Mouse (Mus musculus) myocyte (in vitro differentiated cells): ENCODE results near the gene Dbt. TPM values are rescaled to one million over a fixed set of nuclear protein-coding genes. Genes with fewer than 3 reads are reported as not detected.

ENCODE experiments used
- H3K27me3 ChIP-seq: one replicate; pipeline ENCODE4 v1.6.1; 2011; ENCODE audit not compliant: control insufficient read depth, insufficient read depth, insufficient read length
- H3K36me3 ChIP-seq: one replicate; pipeline ENCODE4 v1.6.1; 2011; ENCODE audit not compliant: control insufficient read depth, insufficient read depth
- H3K4me2 ChIP-seq: one replicate; pipeline ENCODE4 v1.6.1; 2011; ENCODE audit warnings: low read depth, control low read depth
- H3K4me3 ChIP-seq: one replicate; pipeline ENCODE4 v1.5.1; 2011; ENCODE audit warnings: mild to moderate bottlenecking, control low read depth, moderate library complexity
- H3K79me2 ChIP-seq: one replicate; pipeline ENCODE4 v1.6.1; 2011; ENCODE audit not compliant: control insufficient read depth, insufficient read depth
- H3ac ChIP-seq: one replicate; pipeline ENCODE4 v1.6.1; 2011; ENCODE audit not compliant: control insufficient read depth, insufficient read length
- CEBPB ChIP-seq: IDR thresholded peaks from 2 replicates; pipeline ENCODE4 v1.6.1; 2011; ENCODE audit warnings: mild to moderate bottlenecking, moderate library complexity; ENCODE audit not compliant: poor library complexity, insufficient read depth, severe bottlenecking
- E2F4 ChIP-seq: IDR thresholded peaks from one replicate; pipeline ENCODE4 v1.6.1; 2011; ENCODE audit warnings: mild to moderate bottlenecking, control low read depth, moderate library complexity; ENCODE audit not compliant: insufficient read depth
- MAX ChIP-seq: IDR thresholded peaks from one replicate; pipeline ENCODE4 v1.6.1; 2011; ENCODE audit warnings: low read depth, mild to moderate bottlenecking, control low read depth
- MYOD1 ChIP-seq, 3 experiments: IDR thresholded peaks; one replicate each; pipeline ENCODE4 v1.6.1; 2011; ENCODE audit warnings: control low read depth in 2 of 3, low read depth in 2 of 3, mild to moderate bottlenecking in 2 of 3, moderate library complexity in 1 of 3; ENCODE audit not compliant: insufficient read length in 2 of 3, control insufficient read depth in 1 of 3
- MYOG ChIP-seq, 3 experiments: IDR thresholded peaks; one replicate each; pipeline ENCODE4 v1.6.1; 2011; ENCODE audit warnings: control low read depth in 2 of 3, low read depth in 2 of 3, mild to moderate bottlenecking in 2 of 3; ENCODE audit not compliant: insufficient read length in 2 of 3, control insufficient read depth in 1 of 3, insufficient read depth in 1 of 3
- POLR2A ChIP-seq: IDR thresholded peaks from one replicate; pipeline ENCODE4 v1.6.1; 2011; ENCODE audit warnings: low read depth, mild to moderate bottlenecking, control low read depth, moderate library complexity; ENCODE audit not compliant: insufficient read length
- POLR2AphosphoS2 ChIP-seq: IDR thresholded peaks from one replicate; pipeline ENCODE4 v1.6.1; 2011; ENCODE audit warnings: low read depth, control low read depth; ENCODE audit not compliant: insufficient read length
- REST ChIP-seq: IDR thresholded peaks from one replicate; pipeline ENCODE4 v1.6.1; 2011; ENCODE audit warnings: mild to moderate bottlenecking, control low read depth, moderate library complexity; ENCODE audit not compliant: insufficient read depth, insufficient read length
- SRF ChIP-seq: IDR thresholded peaks from one replicate; pipeline ENCODE4 v1.6.1; 2011; ENCODE audit warnings: low read depth; ENCODE audit not compliant: control insufficient read depth, insufficient read length
- TCF12 ChIP-seq: IDR thresholded peaks from one replicate; pipeline ENCODE4 v1.6.1; 2011; ENCODE audit warnings: mild to moderate bottlenecking, control low read depth; ENCODE audit not compliant: poor library complexity, insufficient read depth, severe bottlenecking
- TCF3 ChIP-seq: IDR thresholded peaks from one replicate; pipeline ENCODE4 v1.6.1; 2011; ENCODE audit warnings: low read depth, control low read depth; ENCODE audit not compliant: insufficient read length
- USF1 ChIP-seq: IDR thresholded peaks from one replicate; pipeline ENCODE4 v1.6.1; 2011; ENCODE audit warnings: low read depth, mild to moderate bottlenecking, control low read depth, moderate library complexity
- polyA plus RNA-seq: library from polyadenylated mRNA; unstranded; fragments of >200 nt; fragmentation: generic; extraction: Trizol; gene quantifications from one replicate; pipeline ENCODE4 v1.2.1, GENCODE M21; 2012; ENCODE audit warnings: missing spikeins

The Dbt gene
- polyA plus RNA-seq, 1 experiment: 4.2 TPM

GRCm38 (mm10) chr3:116491923-116492454 lies 20.9 kb upstream of the Dbt start:
- Histone ChIP-seq H3K79me2 (no peaks in the 10 kb centered on the region), H3K4me2 (no peak overlapping the region), H3K4me3 (no peak overlapping the region), H3K27me3 (no peaks in the 10 kb centered on the region), H3K36me3 (peaks cover 53% of the 10 kb centered on the region), H3ac (no peak overlapping the region)
- TF ChIP-seq SRF: no peak
- TF ChIP-seq MYOD1 (IDR thresholded peaks at IDR 0.05; ENCODE audit: control insufficient read depth in 1 of 3, insufficient read length in 2 of 3, low read depth in 2 of 3): no peak

- Histone ChIP-seq H3K4me3 (no peak overlapping the region), H3ac (no peak overlapping the region), H3K79me2 (no peaks in the 10 kb centered on the region), H3K4me2 (no peak overlapping the region), H3K36me3 (peaks cover 54% of the 10 kb centered on the region), H3K27me3 (no peaks in the 10 kb centered on the region)
- TF ChIP-seq CEBPB (no peak), USF1 (no peak)
These were observed 19.2 kb upstream of the Dbt start for GRCm38 (mm10) chr3:116493658-116494057.

GRCm38 (mm10) chr3:116495671-116496070 lies 17.2 kb upstream of the Dbt start:
- no peaks in the 10 kb centered on the region for H3K27me3 ChIP-seq
- no peak overlapping the region for H3K4me2 ChIP-seq
- H3K79me2 ChIP-seq: no peaks in the 10 kb centered on the region
- peaks cover 47% of the 10 kb centered on the region for H3K36me3 ChIP-seq
- TF ChIP-seq MYOG (IDR thresholded peaks at IDR 0.05; ENCODE audit: control insufficient read depth in 1 of 3, insufficient read depth in 1 of 3, insufficient read length in 2 of 3, low read depth in 2 of 3) (no peak), MAX (no peak), MYOD1 (IDR thresholded peaks at IDR 0.05; ENCODE audit: control insufficient read depth in 1 of 3, insufficient read length in 2 of 3, low read depth in 2 of 3) (no peak), CEBPB (no peak), E2F4 (no peak), SRF (no peak), POLR2AphosphoS2 (no peak), REST (no peak), POLR2A (no peak), TCF3 (no peak), TCF12 (no peak), USF1 (no peak)
- H3ac ChIP-seq: no peak overlapping the region
- no peak overlapping the region for H3K4me3 ChIP-seq

- Histone ChIP-seq H3K4me2 (peak within 1 kb of the TSS; percentile 87), H3K27me3 (no peaks in the 10 kb centered on the region), H3K79me2 (peaks cover 25% of the 10 kb centered on the region), H3K4me3 (peak within 1 kb of the TSS; percentile 62), H3ac (peak within 1 kb of the TSS; percentile 5), H3K36me3 (peaks cover 13% of the 10 kb centered on the region)
- TF ChIP-seq MYOG (IDR thresholded peaks at IDR 0.05; ENCODE audit: control insufficient read depth in 1 of 3, insufficient read depth in 1 of 3, insufficient read length in 2 of 3, low read depth in 2 of 3) (peak in 2 of 3 experiments; percentile 70 to 88), POLR2A (peak; percentile 73), USF1 (no peak), TCF12 (no peak), POLR2AphosphoS2 (peak; percentile 56), CEBPB (no peak), MAX (no peak), SRF (peak; percentile 54), MYOD1 (IDR thresholded peaks at IDR 0.05; ENCODE audit: control insufficient read depth in 1 of 3, insufficient read length in 2 of 3, low read depth in 2 of 3) (peak in 2 of 3 experiments; percentile 62 to 66), E2F4 (no peak), REST (no peak), TCF3 (no peak)
These were observed 5.0 kb upstream of the Dbt start, which contains the start of gene Rtca for GRCm38 (mm10) chr3:116507772-116508351. Gene Rtca (minus strand): TSS chr3:116508208.

- Histone ChIP-seq H3K4me2 (peak overlapping the region; percentile 69), H3K79me2 (peaks cover 5% of the 10 kb centered on the region), H3K27me3 (no peaks in the 10 kb centered on the region), H3K4me3 (peak overlapping the region; percentile 45), H3K36me3 (no peaks in the 10 kb centered on the region), H3ac (no peak overlapping the region)
- TF ChIP-seq TCF3 (no peak), CEBPB (no peak), MAX (no peak), POLR2A (no peak), TCF12 (no peak), E2F4 (no peak), MYOD1 (IDR thresholded peaks at IDR 0.05; ENCODE audit: control insufficient read depth in 1 of 3, insufficient read length in 2 of 3, low read depth in 2 of 3) (no peak), USF1 (no peak), POLR2AphosphoS2 (no peak), REST (no peak), MYOG (IDR thresholded peaks at IDR 0.05; ENCODE audit: control insufficient read depth in 1 of 3, insufficient read depth in 1 of 3, insufficient read length in 2 of 3, low read depth in 2 of 3) (no peak)
These were observed 543 bp upstream of the Dbt start for GRCm38 (mm10) chr3:116512151-116512903.
